Mouse (Mus musculus) heart, postnatal 10 days (tissue): Measurements from ENCODE around the gene Atp6v0a1. TPM values are rescaled to one million over a fixed set of nuclear protein-coding genes. Genes with fewer than 3 reads are reported as not detected.

Experiments
- DNase-seq, 2 experiments: peaks; one replicate each; pipeline ENCODE4 v3.0.0; 2021
- intact Hi-C: fragments of 180-260 bp; cut with DNase I; formaldehyde crosslinking; loops from one replicate; pipeline ENCODE4 v1.15.1; 2025
- total RNA-seq, 2 experiments: library from RNA; stranded (reverse); gene quantifications; 2 replicates each; pipeline ENCODE4 v1.2.3; 2021

Gene Atp6v0a1
- total RNA-seq, 2 experiments from 2014 or later: 89.6 to 93.8 TPM

DNA sequence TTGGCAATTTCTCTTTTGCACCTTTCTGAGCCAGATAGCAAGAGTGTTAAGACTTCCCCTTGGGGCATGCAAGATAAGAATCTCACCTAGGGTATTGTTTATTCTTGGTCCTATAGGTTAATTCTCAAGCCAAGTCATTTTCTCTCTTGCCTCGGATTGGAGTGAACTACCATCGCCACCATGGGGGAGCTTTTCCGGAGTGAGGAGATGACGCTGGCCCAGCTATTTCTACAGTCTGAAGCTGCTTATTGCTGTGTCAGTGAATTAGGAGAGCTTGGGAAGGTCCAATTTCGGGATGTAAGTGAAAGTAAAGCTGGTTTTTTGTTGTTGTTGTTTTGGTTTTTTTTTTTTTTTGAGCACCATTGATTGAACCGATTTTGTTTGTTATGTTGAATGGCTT, 2.4 kb downstream of the Atp6v0a1 start:
- intact Hi-C loops: loop anchor here (5.0 kb wide), 1 partner anchor 36 kb away; no protein-coding TSS in a partner anchor
- DNase-seq: no peak

- intact Hi-C loops: loop anchor here (10.0 kb wide), 1 partner anchor 551 kb away; no protein-coding TSS in a partner anchor
- peak in 1 of 2 experiments; percentile 38 for DNase-seq
Observed at GRCm38 (mm10) chr11:101023371-101023770, 14.1 kb downstream of the Atp6v0a1 start.

DNA sequence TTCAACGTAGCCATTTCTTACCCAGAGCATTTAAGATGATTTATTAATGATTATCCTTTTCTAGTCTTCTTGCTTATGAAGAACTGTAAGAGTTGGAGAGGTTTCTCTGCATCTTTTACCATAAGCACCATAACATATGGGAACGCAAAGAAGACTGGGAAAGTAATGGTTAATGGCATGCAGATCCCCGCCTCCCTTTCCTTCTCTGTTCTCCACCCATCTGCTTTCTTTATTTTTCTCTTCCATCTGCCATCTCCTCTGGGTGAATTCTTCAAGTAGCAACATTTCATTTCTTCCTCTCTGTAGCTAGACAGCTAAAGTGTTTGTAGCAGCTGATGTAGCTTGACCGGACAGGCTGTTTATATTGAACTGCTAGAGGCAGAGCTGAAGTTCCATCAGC, 14.7 kb downstream of the Atp6v0a1 start:
- no peak for DNase-seq
- intact Hi-C loops: loop anchor here (10.0 kb wide), 1 partner anchor 551 kb away; no protein-coding TSS in a partner anchor

DNA sequence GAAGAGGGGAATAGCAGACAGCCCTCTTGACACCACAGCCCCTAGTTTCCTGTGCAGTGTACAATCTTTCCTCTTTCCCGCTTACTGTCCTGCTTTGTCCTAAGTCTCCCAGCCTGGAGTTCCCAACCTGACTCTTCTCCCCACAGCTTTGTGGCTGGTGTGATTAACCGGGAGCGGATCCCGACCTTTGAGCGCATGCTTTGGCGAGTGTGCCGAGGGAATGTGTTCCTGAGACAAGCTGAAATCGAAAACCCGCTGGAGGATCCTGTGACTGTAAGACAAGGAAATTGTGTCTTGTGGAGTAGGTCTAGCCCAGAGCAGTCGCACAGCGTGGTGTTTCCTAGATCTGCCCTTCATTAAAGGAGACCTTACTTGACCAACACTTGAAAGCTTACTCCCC, 17.9 kb downstream of the Atp6v0a1 start:
- no peak for DNase-seq
- intact Hi-C loops: loop anchor here (10.0 kb wide), 1 partner anchor 548 kb away; no protein-coding TSS in a partner anchor

DNA sequence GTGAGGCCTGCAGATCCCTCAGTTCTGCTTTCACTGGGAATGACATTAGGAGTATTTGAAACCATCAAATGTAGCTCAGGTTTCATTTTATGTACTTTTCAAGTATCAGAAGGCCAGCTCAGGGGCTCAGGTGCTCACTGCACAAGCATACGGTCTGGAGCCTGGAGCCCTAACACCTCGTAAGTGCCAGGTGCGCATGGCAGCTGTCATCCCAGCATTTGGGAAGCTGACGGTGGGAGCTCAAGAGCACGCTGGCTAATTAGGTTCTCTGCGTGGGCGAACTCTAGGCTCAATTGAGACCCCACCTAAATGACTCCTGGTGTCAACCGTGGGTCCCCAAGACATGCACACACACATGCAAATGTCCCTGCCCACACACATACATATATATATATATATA, 20.1 kb downstream of the Atp6v0a1 start:
- DNase-seq: no peak
- intact Hi-C loops: loop anchor here (10.0 kb wide), 1 partner anchor 545 kb away; no protein-coding TSS in a partner anchor

DNA sequence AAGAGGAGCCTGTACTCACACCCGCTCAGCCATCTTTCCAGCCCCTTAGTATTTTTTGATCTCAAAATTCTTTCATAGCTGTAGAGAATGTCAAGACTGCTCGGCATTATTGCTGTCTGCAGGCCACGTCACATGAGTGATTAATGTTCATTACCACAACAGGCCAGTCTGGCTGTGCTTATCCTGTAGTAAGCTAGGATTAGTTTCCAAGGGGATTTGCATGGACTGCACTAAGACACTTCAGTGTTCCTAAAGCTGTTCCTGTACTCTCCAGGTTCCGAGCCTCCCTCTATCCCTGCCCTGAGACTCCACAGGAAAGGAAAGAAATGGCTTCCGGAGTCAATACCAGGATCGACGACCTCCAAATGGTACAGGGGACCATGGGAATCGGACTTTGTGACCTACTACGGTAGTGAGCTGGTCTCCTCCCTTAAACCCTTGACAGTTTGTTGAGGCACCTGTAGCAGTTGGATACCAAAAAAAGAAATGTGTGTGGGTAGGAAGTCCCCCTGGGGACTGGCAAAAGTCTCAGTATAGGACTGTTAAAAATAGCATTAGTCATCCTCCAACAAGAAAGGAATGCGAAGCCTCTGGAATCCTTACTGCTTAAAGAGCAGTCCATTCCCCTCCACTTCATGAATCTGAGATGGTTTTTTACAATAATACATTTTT, 21.0 kb downstream of the Atp6v0a1 start:
- intact Hi-C loops: no loop called here
- DNase-seq: no peak

- DNase-seq: no peak
- intact Hi-C loops: no loop called here
Observed at GRCm38 (mm10) chr11:101030808-101031156, 21.5 kb downstream of the Atp6v0a1 start.

- no peak for DNase-seq
Observed at GRCm38 (mm10) chr11:101031470-101031869, 22.2 kb downstream of the Atp6v0a1 start.

GRCm38 (mm10) chr11:101033856-101034500, 24.7 kb downstream of the Atp6v0a1 start:
- intact Hi-C loops: no loop called here

More at GRCm38 (mm10) chr11:101031470-101031869, 22.2 kb downstream of the Atp6v0a1 start:
- intact Hi-C loops: no loop called here

DNA sequence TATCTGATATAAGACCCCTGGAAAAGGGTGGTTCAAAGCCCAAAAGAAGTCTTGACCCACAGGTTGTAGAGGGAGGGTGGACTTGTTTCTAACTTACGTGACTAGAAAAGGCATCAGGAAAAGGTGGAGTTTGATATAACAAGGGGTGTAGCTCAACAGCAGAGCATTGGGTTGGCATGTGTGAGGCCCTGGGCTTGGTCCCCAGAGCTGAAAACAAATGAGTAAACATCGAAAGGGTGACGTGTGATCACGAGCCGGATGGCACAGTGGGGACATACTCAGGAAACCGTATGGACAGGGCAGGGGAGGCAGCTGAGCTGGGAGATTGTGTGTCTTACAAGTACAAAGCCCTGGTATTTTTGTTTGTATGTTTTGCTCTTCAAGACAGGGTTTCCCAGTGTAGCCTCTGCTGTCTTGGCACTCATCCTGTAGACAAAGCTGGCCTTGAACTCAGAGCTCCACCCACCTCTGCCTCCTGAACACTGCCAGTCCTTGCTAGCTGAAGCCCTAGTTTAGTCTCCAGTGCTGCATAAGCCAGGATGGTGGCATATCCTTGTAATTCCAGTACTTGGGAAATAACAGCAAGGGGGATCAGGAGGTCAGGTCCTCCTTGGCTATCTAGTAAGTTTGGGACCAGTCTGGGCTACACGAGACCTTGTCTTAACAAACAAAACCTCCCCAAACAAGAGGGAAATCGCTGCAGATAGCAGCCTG, 25.5 kb downstream of the Atp6v0a1 start:
- intact Hi-C loops: no loop called here
- no peak for DNase-seq

More at GRCm38 (mm10) chr11:101033856-101034500, 24.7 kb downstream of the Atp6v0a1 start:
- no peak for DNase-seq

GRCm38 (mm10) chr11:101035328-101035695, 26.1 kb downstream of the Atp6v0a1 start:
- no peak for DNase-seq
- intact Hi-C loops: no loop called here

DNA sequence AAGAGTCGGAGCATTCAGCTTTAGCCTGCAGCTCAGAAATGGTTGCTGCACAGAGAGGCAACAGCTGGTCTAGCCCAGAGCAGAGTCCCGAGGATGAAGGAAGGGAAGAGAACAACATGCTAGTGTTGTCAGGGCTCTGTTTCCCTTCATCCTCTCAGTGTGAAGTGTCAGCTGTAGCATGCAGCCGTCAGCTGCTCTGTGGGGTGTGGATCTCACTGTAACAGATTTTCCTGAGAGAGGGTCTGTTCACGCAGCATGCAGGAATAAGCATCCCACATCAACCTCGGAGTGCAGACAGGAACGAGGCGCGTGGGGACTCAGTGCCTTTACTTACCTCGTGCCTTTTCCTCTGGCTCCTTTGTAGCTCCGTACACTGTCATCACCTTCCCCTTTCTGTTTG, 28.5 kb downstream of the Atp6v0a1 start:
- no peak for DNase-seq
- intact Hi-C loops: no loop called here

- DNase-seq: no peak
- intact Hi-C loops: loop anchor here (5.0 kb wide), 1 partner anchor 34 kb away; no protein-coding TSS in a partner anchor
Observed at GRCm38 (mm10) chr11:101045826-101046225, 36.6 kb downstream of the Atp6v0a1 start.

DNA sequence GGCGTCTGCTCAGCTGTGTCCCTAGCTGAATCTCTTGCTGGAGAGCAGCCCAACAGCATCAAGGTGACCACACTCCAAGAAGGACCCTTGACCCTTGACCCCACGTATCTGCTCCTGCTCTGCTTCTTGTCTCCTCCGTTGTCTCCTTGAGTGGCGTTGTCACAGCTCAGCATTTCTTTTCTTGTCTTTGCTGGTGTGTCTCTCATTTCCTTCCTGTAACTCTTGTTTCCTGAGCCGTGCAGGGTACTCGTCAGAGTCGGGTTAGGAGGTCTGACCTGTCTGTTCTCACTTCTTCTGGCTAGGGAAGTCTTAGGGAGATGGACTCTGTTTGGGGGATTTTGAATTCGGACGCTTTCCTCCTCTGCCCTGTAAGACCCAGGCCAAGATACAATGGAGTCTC, 37.2 kb downstream of the Atp6v0a1 start:
- DNase-seq: no peak
- intact Hi-C loops: loop anchor here (5.0 kb wide), 1 partner anchor 34 kb away; no protein-coding TSS in a partner anchor

- DNase-seq: no peak
- intact Hi-C loops: loop anchor here (5.0 kb wide), 1 partner anchor 35 kb away; no protein-coding TSS in a partner anchor
Observed at GRCm38 (mm10) chr11:101047502-101047901, 38.2 kb downstream of the Atp6v0a1 start.

DNA sequence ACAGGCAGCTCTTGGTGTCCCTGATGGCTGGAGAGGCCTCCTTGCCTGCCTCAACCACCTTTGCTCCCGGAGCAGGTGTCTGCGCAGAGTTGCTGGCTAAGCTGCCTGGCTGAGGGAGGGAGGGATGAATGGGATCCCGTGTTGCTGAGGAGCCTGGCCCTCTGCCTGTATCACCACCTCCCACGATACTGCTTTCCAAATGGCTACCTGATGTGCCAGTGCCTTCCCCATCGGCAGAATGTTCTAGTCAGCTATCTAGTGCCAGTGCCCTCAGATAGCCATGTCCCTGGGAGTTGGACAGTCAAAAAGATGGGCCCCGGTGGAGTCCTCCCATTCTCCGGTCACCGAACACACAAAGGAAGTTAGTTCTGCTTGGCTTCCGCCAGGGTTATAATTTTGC, 41.1 kb downstream of the Atp6v0a1 start:
- intact Hi-C loops: no loop called here
- no peak for DNase-seq

DNA sequence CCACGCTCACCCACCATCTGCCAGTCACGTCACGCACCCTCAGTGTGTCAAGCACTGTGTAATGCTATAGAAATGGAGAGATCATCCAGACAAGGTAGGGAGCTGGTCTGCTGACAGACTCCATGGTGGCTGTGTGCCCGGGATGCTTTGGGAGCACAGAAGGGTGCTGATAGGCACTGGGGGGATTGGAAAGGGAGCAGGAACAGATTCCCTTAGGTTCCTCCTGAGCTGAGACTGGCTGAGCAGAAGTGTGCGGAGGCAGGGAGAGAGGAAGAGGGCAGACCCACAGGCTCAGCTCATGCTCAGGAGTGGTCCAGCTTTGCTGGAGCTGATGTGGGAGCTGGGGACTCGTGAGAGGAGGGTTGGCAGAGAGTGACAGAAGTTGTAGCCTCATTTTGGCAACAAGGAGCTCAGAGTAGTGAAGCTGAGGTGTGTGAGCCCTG, 41.8 kb downstream of the Atp6v0a1 start:
- peak in 1 of 2 experiments; percentile 36 for DNase-seq
- intact Hi-C loops: no loop called here

GRCm38 (mm10) chr11:101051617-101052016, 42.4 kb downstream of the Atp6v0a1 start:
- DNase-seq: no peak
- intact Hi-C loops: no loop called here

DNA sequence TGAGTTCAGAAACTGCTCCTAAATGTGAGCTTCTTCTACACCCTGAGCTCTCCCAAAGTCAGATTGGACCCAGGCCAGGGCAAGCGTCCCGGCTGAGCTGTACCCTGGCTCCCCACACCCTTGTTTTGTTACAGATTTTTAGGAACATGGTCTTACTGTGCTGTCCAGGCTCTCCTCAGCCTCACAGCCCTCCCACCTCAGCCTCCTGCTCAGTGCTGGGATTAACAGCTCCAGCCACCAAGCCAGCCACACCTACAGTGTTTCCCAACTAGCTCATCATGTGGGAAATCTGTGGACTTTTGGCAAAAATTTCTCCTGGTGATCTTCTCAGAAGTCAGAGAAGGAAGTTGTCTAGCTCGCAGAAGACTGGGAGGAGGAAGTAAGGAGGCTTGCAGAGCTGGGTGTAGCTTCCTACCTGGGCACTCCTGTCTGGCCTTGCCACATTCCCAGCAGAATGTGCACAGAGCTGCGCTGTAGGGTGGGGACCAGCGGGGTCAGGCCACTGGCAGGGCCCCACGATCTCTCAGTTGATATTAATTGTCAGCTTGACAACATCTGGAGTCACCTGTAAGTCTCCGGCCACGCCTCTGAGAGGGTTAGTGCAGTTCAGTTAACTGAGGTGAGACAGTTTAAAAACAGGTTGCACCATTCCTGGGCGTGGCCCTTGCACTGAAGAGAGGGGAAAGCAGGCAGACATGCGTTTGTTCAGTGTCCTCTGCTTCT, 43.7 kb downstream of the Atp6v0a1 start:
- peak; percentile 68 to 73 for DNase-seq
- intact Hi-C loops: no loop called here

GRCm38 (mm10) chr11:101053974-101054373, 44.7 kb downstream of the Atp6v0a1 start:
- intact Hi-C loops: no loop called here
- DNase-seq: no peak

DNA sequence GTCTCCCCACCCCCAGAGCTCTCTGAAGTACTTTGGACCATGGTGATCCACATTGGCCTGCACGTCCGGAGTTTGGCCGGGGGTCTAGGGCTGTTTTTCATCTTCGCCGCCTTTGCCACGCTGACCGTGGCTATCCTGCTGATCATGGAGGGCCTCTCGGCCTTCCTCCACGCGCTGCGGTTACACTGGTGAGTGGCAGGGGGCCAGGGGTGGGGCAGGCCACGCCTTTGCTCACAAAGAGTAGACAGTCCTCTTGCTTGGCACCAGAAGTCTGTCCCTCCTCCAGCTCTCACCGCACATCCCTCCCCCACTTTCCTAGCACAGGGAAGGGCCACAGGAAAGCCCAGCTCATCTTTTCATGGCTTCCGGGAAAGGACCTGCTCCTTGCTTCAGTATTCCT, 46.2 kb downstream of the Atp6v0a1 start:
- intact Hi-C loops: no loop called here
- no peak for DNase-seq
